Mouse (Mus musculus) spleen, adult 2 months (tissue): ENCODE measurements around the gene Unc5a.

Experiments used
- CTCF ChIP-seq: fragments of 200-500 bp; IDR thresholded peaks from 2 replicates; pipeline ENCODE4 v1.5.1; 2011; ENCODE audit warnings: mild to moderate bottlenecking, inconsistent platforms; ENCODE audit not compliant: insufficient read depth, insufficient read length, insufficient replicate concordance; ENCODE audit errors: extremely low read depth
- POLR2A ChIP-seq: fragments of 200-500 bp; IDR thresholded peaks from 2 replicates; pipeline ENCODE4 v1.6.1; 2011; ENCODE audit warnings: low read depth, low read length, inconsistent platforms

GRCm38 (mm10) chr13:54948531-54949493, at the start of gene Unc5a:
- TF ChIP-seq CTCF (no peak), POLR2A (no peak)
